Mouse (Mus musculus) heart, embryonic 14.5 days (tissue): Measurements from ENCODE around the gene Arrb1. TPM values are rescaled to one million over a fixed set of nuclear protein-coding genes. Genes with fewer than 3 reads are reported as not detected.

Experiments used
- ATAC-seq: fragments of 200-750 bp; cut with Nextera tagmentation; 2 replicates; pipeline ENCODE4 v1.8.0; 2017; ENCODE audit warnings: low read depth, moderate TSS enrichment; ENCODE audit not compliant: insufficient number of reproducible peaks, insufficient read depth, low FRiP score
- H3K27ac ChIP-seq, 2 experiments: fragments of 200-500 bp in 1 of 2; fragments of 300-500 bp in 1 of 2; sonication (generic) in 1 of 2; replicated peaks in 1 of 2; 2 replicates each; pipeline ENCODE4 v1.5.1; 2012 to 2014; ENCODE audit warnings: low read depth in 2 of 2, low read length in 2 of 2, control low read depth in 1 of 2, mild to moderate bottlenecking in 1 of 2, mixed read lengths in 1 of 2; ENCODE audit not compliant: control insufficient read depth in 1 of 2, insufficient read depth in 1 of 2
- H3K27me3 ChIP-seq: fragments of 300-500 bp; sonication (generic); 2 replicates; pipeline ENCODE4 v1.6.1; 2014; ENCODE audit warnings: mild to moderate bottlenecking, low read length, control low read depth; ENCODE audit not compliant: control insufficient read depth, insufficient read depth
- H3K36me3 ChIP-seq: fragments of 300-500 bp; sonication (generic); 2 replicates; pipeline ENCODE4 v1.6.1; 2014; ENCODE audit warnings: mild to moderate bottlenecking, control low read depth, low read length, mixed read lengths; ENCODE audit not compliant: control insufficient read depth, insufficient read depth
- H3K4me1 ChIP-seq, 2 experiments: fragments of 200-500 bp in 1 of 2; fragments of 300-500 bp in 1 of 2; sonication (generic) in 1 of 2; 2 replicates each; pipeline ENCODE4 v1.6.1; 2012 to 2014; ENCODE audit warnings: low read length in 2 of 2, control low read depth in 1 of 2, mixed read lengths in 1 of 2; ENCODE audit not compliant: control insufficient read depth in 2 of 2, insufficient read depth in 2 of 2
- H3K4me2 ChIP-seq: fragments of 300-500 bp; sonication (generic); 2 replicates; pipeline ENCODE4 v1.6.1; 2014; ENCODE audit warnings: mild to moderate bottlenecking, low read length
- H3K4me3 ChIP-seq, 2 experiments: fragments of 200-500 bp in 1 of 2; fragments of 300-500 bp in 1 of 2; sonication (generic) in 1 of 2; 2 replicates each; pipeline ENCODE4 v1.5.1; 2012 to 2014; ENCODE audit warnings: low read length in 2 of 2, mild to moderate bottlenecking in 2 of 2, control low read depth in 1 of 2, low read depth in 1 of 2, moderate library complexity in 1 of 2; ENCODE audit not compliant: control insufficient read depth in 1 of 2, insufficient read depth in 1 of 2
- H3K9ac ChIP-seq: fragments of 300-500 bp; sonication (generic); 2 replicates; pipeline ENCODE4 v1.6.1; 2014; ENCODE audit warnings: mild to moderate bottlenecking, low read length
- H3K9me3 ChIP-seq: fragments of 300-500 bp; sonication (generic); 2 replicates; pipeline ENCODE4 v1.6.1; 2016; ENCODE audit warnings: low read length, control low read depth; ENCODE audit not compliant: control insufficient read depth
- WGBS: fragments of 180-500 bp; shearing (Covaris S2); extraction: QIAGEN DNeasy Blood & Tissue Kit; methylation state at CpG from one replicate; pipeline ENCODE4 v1.1.7; 2014; 5-methylcytosine and 5-hydroxymethylcytosine counted together
- polyA plus RNA-seq: library from polyadenylated mRNA; unstranded; fragments of >200 nt; fragmentation: Nextera tagmentation; extraction: Ambion mirVana; gene quantifications from 2 replicates; pipeline ENCODE4 v1.2.1, GENCODE M21; 2014

Gene Arrb1
- polyA plus RNA-seq, 1 experiment from 2014 or later: 4.1 TPM

- Histone ChIP-seq H3K4me2 (peak overlapping the region; percentile 98), H3K9ac (peak overlapping the region; percentile 42; the same call in 1 of the 2 replicates), H3K4me3 (no peak overlapping the region), H3K27me3 (no peaks in the 10 kb centered on the region), H3K27ac (no peak overlapping the region), H3K9me3 (no peaks in the 10 kb centered on the region), H3K4me1 (peaks cover 19 to 39% of the 10 kb centered on the region in 2 experiments), H3K36me3 (no peaks in the 10 kb centered on the region)
- 52% methylated on average over 5 of the region's 5 CpGs for WGBS
- ATAC-seq: no peak
These were observed 2.0 kb downstream of the Arrb1 start for GRCm38 (mm10) chr7:99537183-99537756.

DNA sequence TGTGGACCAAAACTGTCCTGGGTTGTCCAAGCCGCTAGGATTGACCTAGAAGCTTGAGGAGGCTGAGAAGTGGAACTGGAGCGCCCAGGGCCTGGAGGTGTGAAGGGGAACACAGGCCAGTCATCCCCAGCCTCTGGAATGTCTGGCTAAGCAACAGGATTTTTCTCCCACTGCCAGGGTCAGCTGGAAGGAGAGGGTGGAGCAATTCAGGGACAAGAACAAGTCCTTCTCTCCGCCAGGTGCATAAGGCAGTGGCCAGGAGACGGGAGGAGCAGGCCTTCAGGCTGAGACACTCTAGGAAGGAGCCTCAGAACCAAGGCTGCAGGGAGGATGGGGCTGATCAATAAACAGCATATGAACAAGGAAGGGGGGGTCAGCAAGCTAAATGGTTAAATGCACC is 3.2 kb downstream of the Arrb1 start:
- no peaks in the 10 kb centered on the region for H3K9me3 ChIP-seq
- no peak overlapping the region for H3K9ac ChIP-seq
- peaks cover 19 to 39% of the 10 kb centered on the region in 2 experiments for H3K4me1 ChIP-seq
- 71% methylated on average over 4 of the region's 4 CpGs for WGBS
- no peaks in the 10 kb centered on the region for H3K36me3 ChIP-seq
- H3K27ac ChIP-seq: no peak overlapping the region
- H3K27me3 ChIP-seq: no peaks in the 10 kb centered on the region
- ATAC-seq: no peak
- H3K4me3 ChIP-seq: no peak overlapping the region
- no peak overlapping the region for H3K4me2 ChIP-seq

GRCm38 (mm10) chr7:99539201-99539891 is 4.1 kb downstream of the Arrb1 start:
- ATAC-seq: no peak
- 39% methylated on average over 8 of the region's 8 CpGs for WGBS
- H3K4me1 ChIP-seq: peaks cover 19 to 40% of the 10 kb centered on the region in 2 experiments
- H3K36me3 ChIP-seq: no peaks in the 10 kb centered on the region
- 0 out of 4 replicates have a peak overlapping the region, but pooled peaks of 1 of the 2 experiments have one; percentile 19 for H3K27ac ChIP-seq
- peak overlapping the region; percentile 44 for H3K9ac ChIP-seq
- H3K27me3 ChIP-seq: no peaks in the 10 kb centered on the region
- no peak overlapping the region for H3K4me3 ChIP-seq
- no peaks in the 10 kb centered on the region for H3K9me3 ChIP-seq
- H3K4me2 ChIP-seq: peak overlapping the region; percentile 25

GRCm38 (mm10) chr7:99540016-99540415 is 4.8 kb downstream of the Arrb1 start:
- H3K4me3 ChIP-seq: no peak overlapping the region
- 0 out of 4 replicates have a peak overlapping the region, but pooled peaks of 1 of the 2 experiments have one; percentile 19 for H3K27ac ChIP-seq
- ATAC-seq: no peak

GRCm38 (mm10) chr7:99541204-99541603 is 5.9 kb downstream of the Arrb1 start:
- H3K36me3 ChIP-seq: no peaks in the 10 kb centered on the region
- 41% methylated on average over 5 of the region's 5 CpGs for WGBS
- H3K9ac ChIP-seq: no peak overlapping the region
- H3K4me3 ChIP-seq: no peak overlapping the region
- H3K27ac ChIP-seq: no peak overlapping the region
- peaks cover 27 to 49% of the 10 kb centered on the region in 2 experiments for H3K4me1 ChIP-seq
- no peaks in the 10 kb centered on the region for H3K9me3 ChIP-seq
- no peaks in the 10 kb centered on the region for H3K27me3 ChIP-seq
- H3K4me2 ChIP-seq: no peak overlapping the region
- ATAC-seq: no peak

More at GRCm38 (mm10) chr7:99540016-99540415, 4.8 kb downstream of the Arrb1 start:
- 64% methylated on average over 2 of the region's 2 CpGs for WGBS
- no peaks in the 10 kb centered on the region for H3K36me3 ChIP-seq
- H3K27me3 ChIP-seq: no peaks in the 10 kb centered on the region
- H3K4me2 ChIP-seq: no peak overlapping the region
- peak overlapping the region; percentile 44; the same call in 1 of the 2 replicates for H3K9ac ChIP-seq
- H3K9me3 ChIP-seq: no peaks in the 10 kb centered on the region
- peaks cover 19 to 41% of the 10 kb centered on the region in 2 experiments for H3K4me1 ChIP-seq

- Histone ChIP-seq H3K4me2 (no peak overlapping the region), H3K9ac (no peak overlapping the region), H3K27me3 (no peaks in the 10 kb centered on the region), H3K4me1 (peaks cover 32 to 38% of the 10 kb centered on the region in 2 experiments), H3K36me3 (no peaks in the 10 kb centered on the region), H3K9me3 (no peaks in the 10 kb centered on the region), H3K4me3 (no peak overlapping the region), H3K27ac (0 out of 4 replicates have a peak overlapping the region, but pooled peaks of 1 of the 2 experiments have one; percentile 90)
- WGBS: 67% methylated on average over 6 of the region's 6 CpGs
- ATAC-seq: no peak
These were observed 9.0 kb downstream of the Arrb1 start for GRCm38 (mm10) chr7:99544272-99544671.

DNA sequence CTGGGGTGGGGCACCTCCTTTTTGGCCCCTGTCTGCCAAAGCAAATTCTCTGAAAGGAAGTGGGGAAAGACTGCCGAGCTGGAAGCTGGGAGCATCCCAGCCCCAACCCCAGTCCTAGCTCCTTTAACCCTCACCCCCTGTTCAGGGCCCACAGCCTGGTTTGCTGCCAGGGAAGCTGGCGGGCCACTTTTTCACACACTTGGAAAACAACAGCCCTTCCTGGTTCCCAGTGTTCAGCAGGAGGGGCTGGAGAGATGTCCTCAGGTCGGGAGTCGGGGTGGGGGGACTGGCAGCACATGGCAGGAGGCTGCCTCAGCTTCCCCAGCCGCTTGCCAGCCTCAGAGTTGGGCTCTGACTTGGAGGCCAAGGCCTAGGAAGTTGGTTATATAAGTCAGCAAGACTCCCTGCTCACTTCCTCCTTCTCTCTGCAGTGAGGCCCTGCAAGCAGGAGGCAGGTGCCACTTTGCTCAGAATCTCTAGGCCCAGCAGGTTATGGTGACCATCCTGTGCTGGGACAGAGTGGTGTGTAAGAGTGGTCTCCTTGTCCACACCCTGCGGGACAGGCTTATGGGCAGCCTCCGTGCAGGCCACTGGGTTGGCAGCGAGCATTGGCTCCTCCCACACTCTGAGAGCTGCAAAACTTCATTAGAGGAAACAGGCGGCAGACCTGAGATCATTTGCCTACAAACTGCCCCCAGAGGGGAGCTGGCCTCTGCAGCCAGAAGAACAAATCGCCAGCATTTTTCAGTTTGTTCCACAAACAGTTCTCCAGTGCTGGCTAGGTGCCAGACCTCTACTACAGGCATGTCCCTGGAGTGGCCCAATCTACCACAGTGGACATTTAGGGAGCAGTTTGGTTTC is 10.8 kb downstream of the Arrb1 start:
- peaks cover 26 to 30% of the 10 kb centered on the region in 2 experiments for H3K4me1 ChIP-seq
- H3K27ac ChIP-seq: peak overlapping the region; percentile 66 to 90
- H3K9ac ChIP-seq: peak overlapping the region; percentile 60
- WGBS: 16% methylated on average over 10 of the region's 10 CpGs
- H3K4me3 ChIP-seq: no peak overlapping the region
- peak overlapping the region; percentile 6; the same call in 1 of the 2 replicates for H3K4me2 ChIP-seq
- ATAC-seq: peak; percentile 54
- no peaks in the 10 kb centered on the region for H3K27me3 ChIP-seq
- H3K36me3 ChIP-seq: 0 out of 2 replicates have a peak, but pooled peaks cover 5% of the 10 kb centered on the region
- no peaks in the 10 kb centered on the region for H3K9me3 ChIP-seq
